Mouse (Mus musculus) kidney, postnatal 36 days (tissue): Measurements from ENCODE around the gene Pde4d.
A peak's percentile ranks its signal among the peaks of the same experiment; 100 is the strongest.

Experiments used
- DNase-seq, 2 experiments: peaks; one replicate each; pipeline ENCODE4 v3.0.0; 2021 to 2022; ENCODE audit warnings: mixed read lengths in 2 of 2

Pde4d gene

GRCm38 (mm10) chr13:108836314-108836713 lies 386.6 kb downstream of the Pde4d start:
- DNase-seq: no peak

- DNase-seq: no peak
These were observed 389.4 kb downstream of the Pde4d start for GRCm38 (mm10) chr13:108839142-108839541.

- no peak for DNase-seq
These were observed 404.3 kb downstream of the Pde4d start for GRCm38 (mm10) chr13:108854090-108854489.

- DNase-seq: peak; percentile 84 to 91
These were observed 407.2 kb downstream of the Pde4d start for GRCm38 (mm10) chr13:108856776-108857435.

GRCm38 (mm10) chr13:108859336-108859735 lies 409.6 kb downstream of the Pde4d start:
- DNase-seq: peak; percentile 28 to 76

GRCm38 (mm10) chr13:108860737-108861136 lies 411.0 kb downstream of the Pde4d start:
- DNase-seq: no peak

GRCm38 (mm10) chr13:108861707-108862106 lies 412.0 kb downstream of the Pde4d start:
- DNase-seq: peak in 1 of 2 experiments; percentile 18

- no peak for DNase-seq
These were observed 412.4 kb downstream of the Pde4d start for GRCm38 (mm10) chr13:108862173-108862572.

GRCm38 (mm10) chr13:108900160-108900559 lies 450.4 kb downstream of the Pde4d start:
- no peak for DNase-seq

- peak in 1 of 2 experiments; percentile 3 for DNase-seq
These were observed 455.4 kb downstream of the Pde4d start for GRCm38 (mm10) chr13:108905121-108905520.

- DNase-seq: no peak
These were observed 459.4 kb downstream of the Pde4d start for GRCm38 (mm10) chr13:108909193-108909592.

GRCm38 (mm10) chr13:108914626-108915025 lies 464.9 kb downstream of the Pde4d start:
- DNase-seq: peak; percentile 44 to 55

GRCm38 (mm10) chr13:108921146-108921545 lies 471.4 kb downstream of the Pde4d start:
- DNase-seq: peak; percentile 78 to 86

- DNase-seq: no peak
These were observed 485.1 kb downstream of the Pde4d start for GRCm38 (mm10) chr13:108934854-108935253.

GRCm38 (mm10) chr13:108937272-108937671 lies 487.5 kb downstream of the Pde4d start:
- DNase-seq: no peak

- DNase-seq: peak; percentile 66 to 67
These were observed 503.2 kb downstream of the Pde4d start for GRCm38 (mm10) chr13:108952911-108953310.

GRCm38 (mm10) chr13:108956059-108956458 lies 506.3 kb downstream of the Pde4d start:
- DNase-seq: no peak

- DNase-seq: no peak
These were observed 514.3 kb downstream of the Pde4d start for GRCm38 (mm10) chr13:108964056-108964455.

- no peak for DNase-seq
These were observed 531.4 kb downstream of the Pde4d start for GRCm38 (mm10) chr13:108981144-108981543.

- DNase-seq: no peak
These were observed 549.0 kb downstream of the Pde4d start for GRCm38 (mm10) chr13:108998739-108999138.

- DNase-seq: no peak
These were observed 575.0 kb downstream of the Pde4d start for GRCm38 (mm10) chr13:109024703-109025102.

- DNase-seq: peak; percentile 14 to 50
These were observed 597.4 kb downstream of the Pde4d start for GRCm38 (mm10) chr13:109047126-109047525.

- no peak for DNase-seq
These were observed 603.1 kb downstream of the Pde4d start for GRCm38 (mm10) chr13:109052805-109053204.

- peak; percentile 37 to 42 for DNase-seq
These were observed 603.7 kb downstream of the Pde4d start for GRCm38 (mm10) chr13:109053242-109054018.
